Mouse (Mus musculus) forebrain, embryonic 14.5 days (tissue): ENCODE measurements at regions not wholly inside any gene's neighbourhood (a gene's known extent, or its start where the extent isn't known, plus 50 kb on each side); places are given as distances from the start of the nearest gene placed in this dataset.
A peak's percentile ranks its signal among the peaks of the same experiment; 100 is the strongest.

Source experiments
- ATAC-seq: fragments of 200-750 bp; cut with Nextera tagmentation; 2 replicates; pipeline ENCODE4 v1.8.0; 2017; ENCODE audit warnings: mild to moderate bottlenecking, moderate library complexity
- DNase-seq: peaks from one replicate; pipeline ENCODE4 v3.0.0-alpha.2; 2015; ENCODE audit warnings: low spot score
- H3K27ac ChIP-seq: fragments of 300-500 bp; sonication (generic); 2 replicates; pipeline ENCODE4 v1.5.1; 2014; ENCODE audit warnings: low read depth, mild to moderate bottlenecking, control low read depth, low read length, moderate library complexity
- H3K27me3 ChIP-seq: fragments of 300-500 bp; sonication (generic); replicated peaks from 2 replicates; pipeline ENCODE4 v1.6.1; 2014; ENCODE audit warnings: low read length, control low read depth, mixed read lengths; ENCODE audit not compliant: control insufficient read depth, insufficient read depth
- H3K36me3 ChIP-seq: fragments of 300-500 bp; sonication (generic); 2 replicates; pipeline ENCODE4 v1.6.1; 2014; ENCODE audit warnings: low read length, control low read depth; ENCODE audit not compliant: control insufficient read depth, insufficient read depth
- H3K4me1 ChIP-seq: fragments of 300-500 bp; sonication (generic); 2 replicates; pipeline ENCODE4 v1.6.1; 2014; ENCODE audit warnings: antibody characterized with exemption, low read length, control low read depth; ENCODE audit not compliant: control insufficient read depth, insufficient read depth
- H3K4me2 ChIP-seq: fragments of 300-500 bp; sonication (generic); 2 replicates; pipeline ENCODE4 v1.6.1; 2014; ENCODE audit warnings: mild to moderate bottlenecking, control low read depth, low read length
- H3K4me3 ChIP-seq: fragments of 300-500 bp; sonication (generic); 2 replicates; pipeline ENCODE4 v1.5.1; 2014; ENCODE audit warnings: low read depth, low read length, control low read depth
- H3K9ac ChIP-seq: fragments of 300-500 bp; sonication (generic); 2 replicates; pipeline ENCODE4 v1.6.1; 2014; ENCODE audit warnings: mild to moderate bottlenecking, low read length, control low read depth, moderate library complexity
- H3K9me3 ChIP-seq: fragments of 300-500 bp; sonication (generic); replicated peaks from 2 replicates; pipeline ENCODE4 v1.6.1; 2016; ENCODE audit warnings: low read length, control low read depth, mixed read lengths; ENCODE audit not compliant: control insufficient read depth
- WGBS: fragments of 180-500 bp; shearing (Covaris S2); extraction: QIAGEN DNeasy Blood & Tissue Kit; methylation state at CpG from one replicate; pipeline ENCODE4 v1.1.7; 2014; 5-methylcytosine and 5-hydroxymethylcytosine counted together

DNA sequence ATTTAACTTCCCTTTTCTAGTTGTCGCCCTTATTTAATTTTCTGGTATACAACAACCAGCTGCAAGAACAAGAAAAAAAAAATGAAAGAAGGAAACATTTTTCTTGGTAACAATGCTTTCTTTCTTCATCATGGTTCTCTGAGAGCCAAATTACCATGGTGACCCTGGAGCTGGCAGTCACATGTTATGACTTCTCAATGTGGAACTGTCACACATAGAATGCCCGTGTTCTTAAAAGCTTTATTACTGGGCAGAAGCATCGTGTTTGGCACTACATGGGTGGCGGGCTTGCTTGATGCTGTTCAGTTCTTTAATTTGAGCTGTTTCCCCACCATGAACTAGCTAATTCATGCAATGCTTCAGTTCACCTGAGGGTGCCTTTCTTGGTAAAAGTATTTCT is 504.7 kb upstream of the Got2 start:
- peak; percentile 26; the same call in 1 of the 2 replicates for ATAC-seq

DNA sequence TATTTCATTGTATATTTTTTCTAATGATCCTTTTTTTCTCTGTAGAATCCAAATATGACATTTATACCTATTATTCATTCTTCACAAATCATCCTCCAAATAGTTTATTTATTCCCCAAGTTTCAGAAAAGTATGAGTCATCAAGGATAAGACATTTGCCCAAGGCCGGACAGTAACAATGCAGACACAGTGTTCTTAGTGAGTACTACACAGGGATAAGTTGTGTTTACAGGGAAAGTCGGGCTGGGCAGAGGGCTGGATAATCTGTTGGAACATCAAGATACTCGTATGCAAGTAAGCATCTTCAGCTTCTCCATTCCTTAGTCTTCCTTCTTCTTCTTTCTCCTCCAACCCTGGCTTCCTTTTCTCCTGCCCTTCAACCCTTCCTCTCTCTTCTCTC is 500.9 kb upstream of the Got2 start:
- H3K9ac ChIP-seq: no peak overlapping the region
- WGBS: 90% methylated on average over 3 of the region's 3 CpGs
- no peak overlapping the region for H3K4me2 ChIP-seq
- H3K4me1 ChIP-seq: no peaks in the 10 kb centered on the region
- no peaks in the 10 kb centered on the region for H3K27me3 ChIP-seq
- no peaks in the 10 kb centered on the region; the same call in 1 of the 2 replicates for H3K9me3 ChIP-seq
- DNase-seq (no peak), ATAC-seq (no peak)
- H3K36me3 ChIP-seq: no peaks in the 10 kb centered on the region
- no peak overlapping the region for H3K4me3 ChIP-seq
- no peak overlapping the region for H3K27ac ChIP-seq

More for the DNA sequence above, 504.7 kb upstream of the Got2 start:
- Histone ChIP-seq H3K9ac (no peak overlapping the region), H3K4me2 (no peak overlapping the region), H3K9me3 (no peaks in the 10 kb centered on the region), H3K4me1 (no peaks in the 10 kb centered on the region), H3K27ac (no peak overlapping the region), H3K36me3 (no peaks in the 10 kb centered on the region), H3K27me3 (no peaks in the 10 kb centered on the region), H3K4me3 (no peak overlapping the region)
- peak; percentile 46 for DNase-seq
- 50% methylated on average over 4 of the region's 4 CpGs for WGBS

DNA sequence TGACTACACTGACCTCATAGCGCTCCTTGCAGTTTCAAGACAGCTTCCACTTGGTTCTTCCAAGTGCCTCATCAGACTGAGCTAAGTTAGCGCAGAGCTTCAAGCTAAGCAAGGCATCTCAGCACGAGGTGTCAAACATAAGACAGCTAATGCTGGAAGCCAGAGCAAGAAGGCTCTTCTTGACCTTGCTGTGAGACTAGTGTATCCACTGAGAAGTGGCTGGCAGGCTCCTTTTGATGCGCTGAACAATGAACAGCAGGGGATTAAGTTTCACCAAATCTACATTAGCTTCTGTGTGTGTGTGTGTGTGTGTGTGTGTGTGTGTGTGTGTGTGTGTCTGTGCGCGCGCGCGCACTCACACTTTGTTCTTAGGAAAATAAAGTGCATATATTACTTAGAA is 482.2 kb upstream of the Got2 start:
- Histone ChIP-seq H3K9ac (no peak overlapping the region), H3K4me2 (no peak overlapping the region), H3K9me3 (no peaks in the 10 kb centered on the region), H3K4me3 (no peak overlapping the region), H3K36me3 (no peaks in the 10 kb centered on the region), H3K27me3 (no peaks in the 10 kb centered on the region), H3K27ac (no peak overlapping the region), H3K4me1 (peaks cover 4% of the 10 kb centered on the region; the same call in 1 of the 2 replicates)
- DNase-seq: peak; percentile 4
- ATAC-seq: no peak
- 74% methylated on average over 9 of the region's 9 CpGs for WGBS

DNA sequence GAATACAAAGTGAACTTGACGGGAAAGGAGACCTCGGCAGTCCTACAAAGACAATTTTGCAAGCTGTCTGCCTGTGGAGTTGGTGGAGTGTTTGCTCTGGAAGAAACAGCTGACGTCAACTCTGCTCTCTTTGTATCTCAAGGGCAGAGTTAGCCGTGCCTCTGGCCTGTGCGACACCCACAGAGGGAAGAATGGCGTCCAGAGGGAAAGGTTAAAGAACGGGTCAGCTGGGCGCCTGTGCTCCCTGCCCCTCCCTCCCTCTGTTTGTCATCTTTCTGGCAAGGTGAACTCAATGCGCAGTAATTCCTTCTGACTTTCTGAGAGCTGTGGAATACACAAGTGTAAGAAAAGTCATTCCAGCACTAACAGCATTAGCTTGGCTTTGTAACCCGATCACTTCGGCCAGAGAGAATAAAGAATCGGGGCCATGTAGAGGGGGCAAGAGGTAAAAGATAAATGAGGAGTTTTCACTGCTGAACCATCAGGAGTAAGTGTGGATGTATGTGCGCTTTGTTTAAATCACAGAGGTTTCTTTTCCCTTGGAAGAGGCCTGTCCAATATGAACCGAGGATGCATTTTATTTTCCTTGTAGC is 474.6 kb upstream of the Got2 start:
- Histone ChIP-seq H3K27me3 (no peaks in the 10 kb centered on the region), H3K4me1 (no peaks in the 10 kb centered on the region), H3K27ac (no peak overlapping the region), H3K36me3 (no peaks in the 10 kb centered on the region), H3K4me2 (no peak overlapping the region), H3K9ac (no peak overlapping the region), H3K4me3 (no peak overlapping the region), H3K9me3 (no peaks in the 10 kb centered on the region)
- WGBS: 37% methylated on average over 14 of the region's 14 CpGs
- DNase-seq (no peak), ATAC-seq (no peak)

DNA sequence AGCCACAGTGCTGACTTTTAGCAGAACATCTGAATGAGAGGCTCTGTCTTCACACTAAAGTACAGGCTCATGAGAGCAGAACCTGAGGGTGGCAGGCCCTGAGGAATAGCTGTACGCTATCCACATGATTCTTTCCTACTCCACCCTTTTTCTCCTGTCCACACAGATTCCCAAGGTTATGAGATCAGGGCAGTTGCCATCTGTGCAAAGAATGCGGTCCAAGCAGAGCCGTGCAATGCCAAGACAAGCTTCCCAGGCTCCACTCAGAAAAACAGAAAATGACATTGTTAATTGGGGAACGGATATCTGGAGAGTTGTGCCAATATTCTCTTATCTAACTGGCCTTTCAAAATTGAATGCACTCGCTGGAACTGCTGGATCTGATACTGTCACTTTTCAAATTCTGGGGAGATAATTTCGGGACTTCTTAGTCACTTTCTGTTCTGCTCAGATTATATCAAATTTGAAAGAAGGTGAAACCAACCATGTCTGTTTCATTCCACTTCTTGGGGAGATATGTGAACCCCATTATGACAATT is 462.3 kb upstream of the Got2 start:
- DNase-seq (peak; percentile 3), ATAC-seq (no peak)
- no peak overlapping the region for H3K4me3 ChIP-seq
- no peaks in the 10 kb centered on the region for H3K27me3 ChIP-seq
- no peaks in the 10 kb centered on the region for H3K9me3 ChIP-seq
- H3K9ac ChIP-seq: no peak overlapping the region
- no peak overlapping the region for H3K4me2 ChIP-seq
- H3K27ac ChIP-seq: no peak overlapping the region
- 79% methylated on average over 6 of the region's 6 CpGs for WGBS
- H3K4me1 ChIP-seq: no peaks in the 10 kb centered on the region
- H3K36me3 ChIP-seq: no peaks in the 10 kb centered on the region

DNA sequence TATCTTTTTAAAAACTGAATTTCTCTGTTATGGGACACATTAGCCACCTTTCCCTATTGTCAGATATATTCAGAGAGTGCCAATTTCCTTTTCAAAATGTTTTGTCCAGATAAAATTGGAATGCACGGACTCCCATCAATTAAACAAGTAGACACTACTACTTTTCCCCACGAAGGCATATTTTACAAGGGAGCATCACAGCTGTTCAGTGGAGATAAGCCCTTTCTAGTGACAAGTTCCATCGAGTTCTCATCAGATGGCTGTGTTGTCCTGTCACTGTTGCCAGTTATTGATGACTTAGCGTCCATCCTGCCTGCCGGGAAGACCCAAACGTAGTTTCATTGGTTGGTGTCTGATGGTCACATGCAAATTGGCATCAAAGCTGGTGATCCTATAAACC is 461.2 kb upstream of the Got2 start:
- Histone ChIP-seq H3K36me3 (no peaks in the 10 kb centered on the region), H3K4me3 (no peak overlapping the region), H3K9ac (no peak overlapping the region), H3K27me3 (no peaks in the 10 kb centered on the region), H3K27ac (no peak overlapping the region), H3K4me1 (no peaks in the 10 kb centered on the region), H3K9me3 (no peaks in the 10 kb centered on the region), H3K4me2 (no peak overlapping the region)
- 83% methylated on average over 6 of the region's 6 CpGs for WGBS
- DNase-seq (no peak), ATAC-seq (no peak)

DNA sequence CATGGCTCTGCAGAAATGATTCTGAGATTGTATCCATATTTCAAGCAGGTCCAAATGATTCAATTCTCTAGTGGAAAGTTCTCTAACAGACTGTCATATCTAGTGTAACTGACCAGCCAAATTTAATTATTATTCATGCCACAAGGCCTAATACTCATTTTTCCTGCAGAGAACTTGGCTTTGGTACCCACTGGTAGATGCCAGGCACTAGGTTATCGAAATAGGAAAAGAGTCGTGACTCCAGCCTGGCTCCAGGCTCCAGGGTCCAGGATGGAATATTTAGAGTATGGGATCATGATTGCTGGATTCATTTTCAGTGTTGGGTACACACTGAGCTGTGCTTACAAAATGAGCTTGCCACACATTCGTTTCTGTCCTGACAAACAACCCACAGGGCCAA is 452.4 kb upstream of the Got2 start:
- DNase-seq (no peak), ATAC-seq (no peak)
- H3K9ac ChIP-seq: no peak overlapping the region
- 86% methylated on average over 3 of the region's 3 CpGs for WGBS
- no peaks in the 10 kb centered on the region for H3K27me3 ChIP-seq
- H3K4me1 ChIP-seq: no peaks in the 10 kb centered on the region
- H3K4me3 ChIP-seq: no peak overlapping the region
- no peak overlapping the region for H3K4me2 ChIP-seq
- H3K27ac ChIP-seq: no peak overlapping the region
- H3K36me3 ChIP-seq: no peaks in the 10 kb centered on the region
- H3K9me3 ChIP-seq: no peaks in the 10 kb centered on the region

DNA sequence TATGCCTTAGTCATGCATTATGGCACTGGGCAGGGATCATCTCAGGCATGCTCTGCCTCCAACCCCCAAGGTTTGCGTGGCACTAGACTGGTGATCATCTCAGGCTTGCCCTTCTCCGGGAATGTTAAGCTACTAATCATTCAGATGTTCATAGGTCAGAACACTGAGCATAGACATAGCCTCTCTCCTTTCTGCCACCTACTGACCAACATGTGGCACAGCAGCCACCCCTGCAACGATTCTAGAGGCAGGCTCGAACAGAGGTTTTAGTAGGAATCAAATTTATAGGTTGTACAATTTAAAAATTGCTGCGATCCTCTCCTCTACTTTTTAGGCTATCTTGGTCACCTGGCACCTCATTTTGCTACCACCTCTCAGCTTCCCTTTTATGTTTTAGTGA is 430.0 kb upstream of the Got2 start:
- Histone ChIP-seq H3K9ac (no peak overlapping the region), H3K9me3 (no peaks in the 10 kb centered on the region), H3K4me1 (no peaks in the 10 kb centered on the region), H3K27ac (no peak overlapping the region), H3K36me3 (no peaks in the 10 kb centered on the region), H3K4me3 (no peak overlapping the region), H3K27me3 (no peaks in the 10 kb centered on the region), H3K4me2 (no peak overlapping the region)
- WGBS: 79% methylated on average over 5 of the region's 5 CpGs
- ATAC-seq (no peak), DNase-seq (no peak)

DNA sequence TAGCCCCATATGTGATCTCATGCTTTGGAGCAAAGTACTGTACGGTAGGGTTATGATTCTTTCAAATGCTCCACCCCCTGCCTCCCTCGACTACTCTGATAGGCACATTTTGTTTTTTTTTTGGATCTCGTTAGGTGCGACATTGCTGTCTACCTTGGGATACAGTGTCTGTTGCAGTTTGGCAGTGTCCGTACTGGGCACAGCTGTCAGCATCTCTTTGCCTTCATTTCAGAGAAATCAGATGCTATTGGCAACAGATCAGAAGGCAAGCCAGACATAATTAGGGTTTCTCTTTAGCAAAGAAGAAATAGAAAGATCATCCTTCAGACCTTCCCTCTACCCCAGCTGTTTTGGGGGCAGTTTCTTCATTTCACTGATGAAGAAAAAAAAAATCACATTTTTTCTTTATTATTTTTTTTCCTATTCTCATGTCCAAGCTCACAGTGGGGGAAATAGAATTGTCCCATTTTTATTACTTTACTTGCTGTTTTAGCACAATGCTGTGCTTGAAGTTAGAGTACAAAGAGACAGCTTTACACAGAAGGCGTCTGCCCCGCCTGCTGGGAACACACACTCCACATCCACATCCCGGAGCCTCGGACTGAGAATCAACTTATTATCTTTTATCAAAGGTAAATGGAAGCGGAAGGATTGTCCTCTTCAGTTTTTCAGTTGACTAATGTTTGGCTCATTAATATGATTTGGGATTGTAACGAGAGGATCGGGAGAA is 420.8 kb upstream of the Got2 start:
- no peak overlapping the region for H3K27ac ChIP-seq
- WGBS: 39% methylated on average over 12 of the region's 12 CpGs
- no peak overlapping the region for H3K4me3 ChIP-seq
- H3K9ac ChIP-seq: no peak overlapping the region
- no peaks in the 10 kb centered on the region for H3K4me1 ChIP-seq
- no peaks in the 10 kb centered on the region for H3K9me3 ChIP-seq
- H3K4me2 ChIP-seq: no peak overlapping the region
- H3K27me3 ChIP-seq: no peaks in the 10 kb centered on the region
- DNase-seq (peak; percentile 61), ATAC-seq (peak; percentile 65; the same call in 1 of the 2 replicates)
- H3K36me3 ChIP-seq: no peaks in the 10 kb centered on the region
